Mouse (Mus musculus) CH12.LX (cell line): ENCODE measurements around the gene Minos1. TPM values are rescaled to one million over a fixed set of nuclear protein-coding genes. Genes with fewer than 3 reads are reported as not detected.
A peak's percentile ranks its signal among the peaks of the same experiment; 100 is the strongest.

Source experiments
- DNase-seq: peaks from one replicate; pipeline ENCODE4 v3.0.0-alpha.2; 2013; ENCODE audit errors: extremely low read depth
- H3K27ac ChIP-seq: 2 replicates; pipeline ENCODE4 v1.5.1; 2012; ENCODE audit warnings: low read depth, mild to moderate bottlenecking, control low read depth, moderate library complexity; ENCODE audit not compliant: insufficient read depth
- H3K27me3 ChIP-seq: replicated peaks from 2 replicates; pipeline ENCODE3; 2012; ENCODE audit warnings: inconsistent platforms
- H3K36me3 ChIP-seq, 2 experiments: replicated peaks in 1 of 2; 2 replicates each; pipeline versions ENCODE3 to v1.6.1; 2012; ENCODE audit warnings: inconsistent platforms in 1 of 2, low read length in 1 of 2, mild to moderate bottlenecking in 1 of 2, mixed read lengths in 1 of 2, moderate library complexity in 1 of 2; ENCODE audit not compliant: control insufficient read depth in 1 of 2, insufficient read depth in 1 of 2
- H3K4me1 ChIP-seq, 2 experiments: 2 replicates each; pipeline ENCODE4 v1.6.1; 2012; ENCODE audit warnings: inconsistent platforms in 1 of 2, moderate library complexity in 1 of 2; ENCODE audit not compliant: insufficient read depth in 2 of 2, control insufficient read depth in 1 of 2
- H3K4me2 ChIP-seq: 2 replicates; pipeline ENCODE4 v1.6.1; 2012; ENCODE audit warnings: low read depth, mild to moderate bottlenecking, control low read depth; ENCODE audit not compliant: poor library complexity, insufficient read depth, severe bottlenecking
- H3K4me3 ChIP-seq, 3 experiments: fragments of 150-350 bp in 1 of 3; sonication (generic) in 1 of 3; replicated peaks in 1 of 3; 2 replicates each; pipeline versions ENCODE3 to v1.5.1; 2011 to 2012; ENCODE audit warnings: low read depth in 2 of 3, low read length in 2 of 3, mild to moderate bottlenecking in 2 of 3, moderate library complexity in 2 of 3, control low read depth in 1 of 3, improper control_type of control experiment in 1 of 3, inconsistent platforms in 1 of 3, mixed read lengths in 1 of 3; ENCODE audit not compliant: poor library complexity in 1 of 3
- H3K79me2 ChIP-seq: replicated peaks from 2 replicates; pipeline ENCODE4 v1.6.1; 2012; ENCODE audit warnings: mild to moderate bottlenecking, moderate library complexity; ENCODE audit not compliant: control insufficient read depth, poor library complexity, insufficient read depth, severe bottlenecking; ENCODE audit errors: extremely low read depth
- H3K9ac ChIP-seq: 2 replicates; pipeline ENCODE4 v1.6.1; 2012; ENCODE audit warnings: low read depth, mild to moderate bottlenecking, control low read depth, moderate library complexity; ENCODE audit not compliant: insufficient read depth
- H3K9me3 ChIP-seq: replicated peaks from 2 replicates; pipeline ENCODE3; 2012; ENCODE audit warnings: low read length, inconsistent platforms, mixed read lengths
- BHLHE40 ChIP-seq: IDR thresholded peaks from 2 replicates; pipeline ENCODE4 v1.6.1; 2011; ENCODE audit warnings: mild to moderate bottlenecking, low read depth, low read length, improper control_type of control experiment
- CHD1 ChIP-seq: IDR thresholded peaks from 2 replicates; pipeline ENCODE4 v1.6.1; 2012; ENCODE audit warnings: low read depth, low read length, improper control_type of control experiment, inconsistent platforms
- CHD2 ChIP-seq: IDR thresholded peaks from 2 replicates; pipeline ENCODE4 v1.6.1; 2011; ENCODE audit warnings: low read length, improper control_type of control experiment
- CTCF ChIP-seq, 2 experiments: IDR thresholded peaks in 1 of 2; conservative IDR thresholded peaks in 1 of 2; 2 replicates each; pipeline ENCODE4 v1.5.1; 2011 to 2012; ENCODE audit warnings: low read depth in 2 of 2, low read length in 2 of 2, improper control_type of control experiment in 1 of 2, inconsistent platforms in 1 of 2, mild to moderate bottlenecking in 1 of 2, moderate library complexity in 1 of 2
- ELF1 ChIP-seq: IDR thresholded peaks from 2 replicates; pipeline ENCODE4 v1.6.1; 2014; ENCODE audit warnings: low read depth, mild to moderate bottlenecking, inconsistent platforms, low read length, improper control_type of control experiment
- EP300 ChIP-seq: IDR thresholded peaks from 2 replicates; pipeline ENCODE4 v1.6.1; 2011; ENCODE audit warnings: low read length, improper control_type of control experiment
- GABPA ChIP-seq: IDR thresholded peaks from 2 replicates; pipeline ENCODE4 v1.6.1; 2012; ENCODE audit warnings: low read depth, low read length, improper control_type of control experiment, inconsistent platforms; ENCODE audit not compliant: insufficient replicate concordance
- HCFC1 ChIP-seq: IDR thresholded peaks from 2 replicates; pipeline ENCODE4 v1.6.1; 2012; ENCODE audit warnings: low read depth, mild to moderate bottlenecking, inconsistent platforms, low read length, improper control_type of control experiment
- IRF4 ChIP-seq: IDR thresholded peaks from 2 replicates; pipeline ENCODE4 v1.6.1; 2014; ENCODE audit warnings: low read depth, mild to moderate bottlenecking, inconsistent platforms, low read length, improper control_type of control experiment
- MAX ChIP-seq: IDR thresholded peaks from 2 replicates; pipeline ENCODE4 v1.6.1; 2011; ENCODE audit warnings: low read length, improper control_type of control experiment
- MEF2A ChIP-seq: IDR thresholded peaks from 2 replicates; pipeline ENCODE4 v1.6.1; 2014; ENCODE audit warnings: low read depth, mild to moderate bottlenecking, inconsistent platforms, low read length, improper control_type of control experiment, borderline replicate concordance
- MXI1 ChIP-seq: IDR thresholded peaks from 2 replicates; pipeline ENCODE4 v1.6.1; 2011; ENCODE audit warnings: mild to moderate bottlenecking, low read depth, low read length, improper control_type of control experiment
- NELFE ChIP-seq: IDR thresholded peaks from 2 replicates; pipeline ENCODE4 v1.6.1; 2011; ENCODE audit warnings: low read depth, low read length, improper control_type of control experiment
- NRF1 ChIP-seq: IDR thresholded peaks from 2 replicates; pipeline ENCODE4 v1.6.1; 2014; ENCODE audit warnings: low read depth, mild to moderate bottlenecking, inconsistent platforms, low read length, improper control_type of control experiment, moderate library complexity
- POLR2A ChIP-seq: IDR thresholded peaks from 2 replicates; pipeline ENCODE4 v1.6.1; 2011; ENCODE audit warnings: low read depth, mild to moderate bottlenecking, improper control_type of control experiment, low read length
- POLR2AphosphoS2 ChIP-seq: IDR thresholded peaks from 2 replicates; pipeline ENCODE4 v1.6.1; 2011; ENCODE audit warnings: low read depth, low read length, improper control_type of control experiment
- RCOR1 ChIP-seq: conservative IDR thresholded peaks from 2 replicates; pipeline ENCODE4 v1.6.1; 2012; ENCODE audit warnings: low read depth, mild to moderate bottlenecking, inconsistent platforms, low read length, improper control_type of control experiment
- SMC3 ChIP-seq: IDR thresholded peaks from 2 replicates; pipeline ENCODE4 v1.6.1; 2011; ENCODE audit warnings: low read depth, low read length, improper control_type of control experiment
- UBTF ChIP-seq: IDR thresholded peaks from 2 replicates; pipeline ENCODE4 v1.6.1; 2012; ENCODE audit warnings: low read depth, mild to moderate bottlenecking, inconsistent platforms, low read length, improper control_type of control experiment, moderate library complexity
- USF1 ChIP-seq: IDR thresholded peaks from 2 replicates; pipeline ENCODE4 v1.6.1; 2014; ENCODE audit warnings: low read depth, mild to moderate bottlenecking, inconsistent platforms, low read length, improper control_type of control experiment
- USF2 ChIP-seq: conservative IDR thresholded peaks from 2 replicates; pipeline ENCODE4 v1.6.1; 2011; ENCODE audit warnings: low read depth, low read length, improper control_type of control experiment
- ZKSCAN1 ChIP-seq: IDR thresholded peaks from 2 replicates; pipeline ENCODE4 v1.6.1; 2012; ENCODE audit warnings: low read depth, inconsistent platforms, low read length, improper control_type of control experiment, borderline replicate concordance
- ZMIZ1 ChIP-seq: IDR thresholded peaks from 2 replicates; pipeline ENCODE4 v1.6.1; 2012; ENCODE audit warnings: low read depth, mild to moderate bottlenecking, inconsistent platforms, low read length, improper control_type of control experiment
- ZNF384 ChIP-seq: IDR thresholded peaks from 2 replicates; pipeline ENCODE4 v1.6.1; 2012; ENCODE audit warnings: low read depth, low read length, improper control_type of control experiment, inconsistent platforms
- dilution Hi-C: fragments of 300-500 bp; cut with MboI; formaldehyde crosslinking; loops from 2 replicates; pipeline ENCODE4 v1.14.3; 2020; ENCODE audit warnings: low sequenced_read_pairs; ENCODE audit not compliant: extremely low pct_unique_long_range_greater_than_20kb, extremely low pct_ligation_motif_present
- in situ Hi-C: fragments of 300-500 bp; cut with MboI; formaldehyde crosslinking; loops from 3 replicates; pipeline ENCODE4 v1.14.3; 2019; ENCODE audit warnings: low sequenced_read_pairs, low pct_ligation_motif_present, low pct_unique_long_range_greater_than_20kb, mixed read lengths
- polyA plus RNA-seq: library from polyadenylated mRNA; unstranded; fragments of >175 nt; gene quantifications from 2 replicates; pipeline ENCODE4 v1.2.1, GENCODE M21; 2012; ENCODE audit warnings: low read depth; ENCODE audit not compliant: insufficient read length
- total RNA-seq, 2 experiments: library from RNA; depleted of rRNA; stranded (reverse); fragments of 300-350 nt in 1 of 2; fragments of >200 nt in 1 of 2; gene quantifications; 2 replicates each; pipeline ENCODE4 v1.2.3; 2012 to 2014

The Minos1 gene
- total and polyA plus RNA-seq, 3 experiments, result 39.2 to 418 (median 151) TPM

DNA sequence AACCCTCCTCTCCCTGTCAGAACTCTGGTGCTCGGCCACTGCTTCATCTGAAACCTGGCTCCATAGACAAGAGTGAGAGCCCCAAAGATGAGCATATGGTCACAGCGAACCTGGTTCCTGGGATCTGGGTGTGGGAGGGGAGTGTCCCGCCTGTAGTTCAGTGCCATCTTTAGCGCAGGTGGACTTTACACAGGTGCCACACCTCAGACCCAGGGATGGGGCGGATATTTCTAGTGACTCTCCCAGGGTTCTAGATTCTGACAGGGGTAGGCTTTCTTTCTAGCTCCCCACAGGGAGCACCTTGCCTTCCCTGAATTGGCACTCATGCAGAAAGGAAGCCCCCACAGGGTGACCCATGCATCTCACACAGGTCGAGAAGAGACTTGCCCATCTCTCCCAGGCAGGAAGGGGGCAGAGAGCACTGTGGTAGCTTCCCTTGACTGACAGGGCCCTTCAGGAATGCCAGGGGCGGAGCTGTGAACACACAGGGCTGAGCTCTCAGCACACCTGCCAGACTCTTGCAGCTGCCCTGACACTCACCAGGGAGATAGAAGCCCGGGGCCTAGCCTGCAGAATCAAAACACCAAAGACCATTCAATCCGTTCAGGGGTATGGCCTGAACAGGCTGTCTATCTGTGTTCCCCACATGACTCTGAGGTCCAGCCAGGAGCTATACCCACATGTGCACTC lies 41.8 kb downstream of the Minos1 start:
- in situ Hi-C loops (loop anchor here (5.0 to 10.0 kb wide), 3 partner anchors 43 to 196 kb away; partner anchors contain the start of gene Minos1), dilution Hi-C loops (no loop called here)
- Histone ChIP-seq H3K79me2 (no peaks in the 10 kb centered on the region), H3K4me1 (peaks cover 5 to 22% of the 10 kb centered on the region in 2 experiments; a peak in 3 of 4 replicates), H3K9me3 (peaks cover 8% of the 10 kb centered on the region), H3K27ac (no peak overlapping the region), H3K27me3 (no peaks in the 10 kb centered on the region), H3K4me2 (no peak overlapping the region), H3K4me3 (no peak overlapping the region), H3K36me3 (peaks cover 0 to 6% of the 10 kb centered on the region in 2 experiments), H3K9ac (no peak overlapping the region)
- no peak for TF ChIP-seq IRF4
- TF ChIP-seq ZNF384, result no peak
- no peak for TF ChIP-seq ZMIZ1
- no peak for TF ChIP-seq USF2
- TF ChIP-seq POLR2AphosphoS2, result no peak
- TF ChIP-seq NELFE, result no peak
- no peak for TF ChIP-seq UBTF
- no peak for TF ChIP-seq ELF1
- TF ChIP-seq POLR2A, result no peak
- TF ChIP-seq USF1, result no peak
- DNase-seq, result no peak

DNA sequence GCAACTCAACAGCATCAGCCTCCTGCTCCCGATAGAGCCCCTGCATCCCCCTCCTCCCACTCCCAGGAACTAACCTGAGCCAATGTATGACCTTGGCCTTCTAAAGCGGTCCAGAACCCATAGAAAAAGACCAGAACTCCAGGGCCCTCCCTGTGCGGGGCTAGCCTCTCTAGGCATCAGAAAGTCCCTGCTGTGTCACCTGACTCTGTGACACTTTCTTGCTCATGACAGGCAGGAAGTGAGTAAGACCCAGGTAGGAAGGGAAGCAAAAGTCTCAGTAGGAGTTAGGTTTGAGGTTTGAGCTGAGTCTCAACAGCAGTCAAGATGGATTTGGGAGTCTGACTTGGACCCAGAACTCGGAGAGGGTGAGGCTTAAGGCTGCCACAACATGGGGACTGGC lies 43.9 kb downstream of the Minos1 start:
- TF ChIP-seq ELF1 (peak; percentile 67), MAX (no peak), USF1 (peak; percentile 54), BHLHE40 (peak; percentile 48; the same call in 1 of the 2 replicates)
- dilution Hi-C loops (no loop called here), in situ Hi-C loops (loop anchor here (5.0 to 10.0 kb wide), 3 partner anchors 45 to 198 kb away; partner anchors contain the start of gene Minos1)
- DNase-seq, result peak; percentile 58
- Histone ChIP-seq H3K79me2 (no peaks in the 10 kb centered on the region), H3K4me1 (peaks cover 5 to 22% of the 10 kb centered on the region in 2 experiments; a peak in 3 of 4 replicates), H3K4me2 (no peak overlapping the region), H3K36me3 (peaks cover 0 to 6% of the 10 kb centered on the region in 2 experiments), H3K9me3 (no peaks in the 10 kb centered on the region), H3K9ac (no peak overlapping the region), H3K27me3 (no peaks in the 10 kb centered on the region), H3K4me3 (peak overlapping the region in 2 of 3 experiments; percentile 13 to 33), H3K27ac (no peak overlapping the region)

DNA sequence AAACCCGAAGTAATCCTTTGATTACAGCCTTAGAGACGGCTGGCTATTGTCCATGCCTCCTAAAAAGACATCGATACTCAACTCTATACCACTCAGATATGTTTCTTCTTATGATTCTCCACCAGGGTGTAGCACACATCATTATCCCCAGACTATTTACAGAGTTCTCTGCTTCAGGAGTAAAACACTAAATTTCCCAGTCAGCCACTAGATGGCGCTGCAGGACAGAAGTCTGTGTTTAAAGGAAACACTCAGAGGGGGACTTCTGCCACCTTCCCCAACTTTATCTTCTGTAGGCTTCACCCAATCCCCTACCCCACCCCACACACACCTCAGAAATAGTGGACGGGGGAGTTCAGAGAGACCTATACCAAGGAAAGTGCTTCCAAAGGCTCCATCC lies 44.9 kb downstream of the Minos1 start:
- in situ Hi-C loops, result loop anchor here (5.0 to 10.0 kb wide), 3 partner anchors 46 to 199 kb away; partner anchors contain the start of gene Minos1
- TF ChIP-seq GABPA (no peak), NRF1 (no peak), POLR2AphosphoS2 (no peak), ELF1 (no peak), SMC3 (peak; percentile 84), CTCF (conservative IDR thresholded peaks at IDR 0.05 in 1 of 2, IDR thresholded peaks at IDR 0.05 in 1 of 2; ENCODE audit: low read depth in 2 of 2, low read length in 2 of 2) (peak; percentile 78 to 97), CHD2 (no peak), RCOR1 (no peak), MXI1 (no peak), ZKSCAN1 (no peak), MAX (no peak), EP300 (no peak), MEF2A (no peak), HCFC1 (no peak), ZMIZ1 (no peak), CHD1 (no peak)

More for the DNA sequence above, 44.9 kb downstream of the Minos1 start:
- H3K4me2 ChIP-seq, result no peak overlapping the region
- no peak overlapping the region for H3K4me3 ChIP-seq
- H3K27ac ChIP-seq, result no peak overlapping the region
- no peaks in the 10 kb centered on the region for H3K9me3 ChIP-seq
- H3K79me2 ChIP-seq, result no peaks in the 10 kb centered on the region
- H3K9ac ChIP-seq, result no peak overlapping the region
- peaks cover 0 to 6% of the 10 kb centered on the region in 2 experiments for H3K36me3 ChIP-seq
- dilution Hi-C loops, result no loop called here
- H3K27me3 ChIP-seq, result no peaks in the 10 kb centered on the region
- H3K4me1 ChIP-seq, result peaks cover 5 to 22% of the 10 kb centered on the region in 2 experiments; a peak in 3 of 4 replicates
- peak; percentile 90 for DNase-seq
